Mouse (Mus musculus): Measurements from ENCODE around the gene Gm13288. TPM values are rescaled to one million over a fixed set of nuclear protein-coding genes. Genes with fewer than 3 reads are reported as not detected.

Gm13288 gene
- polyA plus RNA-seq, 1 experiment from 2014 or later: not detected

- WGBS (ENCODE audit: missing documents): 26% methylated on average over 3 of the region's 3 CpGs
Observed at GRCm38 (mm10) chr4:88838828-88839227, 33.5 kb downstream of the Gm13288 start.

DNA sequence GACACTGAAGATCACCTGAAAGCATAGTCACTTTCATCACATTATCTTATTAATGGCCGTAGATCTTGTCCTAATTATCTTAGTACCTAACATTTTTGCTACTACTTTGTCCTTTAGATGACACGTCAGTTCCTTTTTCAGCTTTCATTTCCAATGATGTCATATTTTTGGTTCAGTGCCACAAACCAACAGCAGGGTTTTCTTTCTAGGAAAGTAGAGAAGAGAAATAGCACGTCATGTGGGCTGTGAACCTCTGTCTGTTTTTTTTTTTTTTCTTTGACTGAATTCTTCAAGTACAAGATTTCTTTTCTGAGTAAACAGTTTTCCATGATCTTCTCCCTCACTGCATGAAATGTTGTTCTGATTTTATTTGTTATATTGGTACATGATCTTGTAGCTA is 34.7 kb downstream of the Gm13288 start:
- H3K4me3 ChIP-seq (ENCODE audit: inconsistent target): no peak overlapping the region
- H3K36me3 ChIP-seq (ENCODE audit: inconsistent target): no peaks in the 10 kb centered on the region
- no peaks in the 10 kb centered on the region for H3K79me2 ChIP-seq (ENCODE audit: inconsistent target)
- H3K27ac ChIP-seq: no peak overlapping the region
- 19% methylated on average over 3 of the region's 3 CpGs for WGBS (ENCODE audit: missing documents)

More at GRCm38 (mm10) chr4:88838828-88839227, 33.5 kb downstream of the Gm13288 start:
- Histone ChIP-seq H3K79me2 (ENCODE audit: inconsistent target) (no peaks in the 10 kb centered on the region), H3K4me3 (ENCODE audit: inconsistent target) (no peak overlapping the region), H3K27ac (no peak overlapping the region), H3K36me3 (ENCODE audit: inconsistent target) (no peaks in the 10 kb centered on the region)

GRCm38 (mm10) chr4:88841438-88841911 is 36.1 kb downstream of the Gm13288 start, which contains the start of gene Ifna4:
TSS of gene Ifna4 (plus strand) at chr4:88841861.
- no peaks in the 10 kb centered on the region for H3K36me3 ChIP-seq (ENCODE audit: inconsistent target)
- H3K79me2 ChIP-seq (ENCODE audit: inconsistent target): no peaks in the 10 kb centered on the region
- H3K4me3 ChIP-seq (ENCODE audit: inconsistent target): no peak within 1 kb of the TSS
- no peak within 1 kb of the TSS for H3K27ac ChIP-seq
- WGBS (ENCODE audit: missing documents): 83% methylated on average over 2 of the region's 2 CpGs

DNA sequence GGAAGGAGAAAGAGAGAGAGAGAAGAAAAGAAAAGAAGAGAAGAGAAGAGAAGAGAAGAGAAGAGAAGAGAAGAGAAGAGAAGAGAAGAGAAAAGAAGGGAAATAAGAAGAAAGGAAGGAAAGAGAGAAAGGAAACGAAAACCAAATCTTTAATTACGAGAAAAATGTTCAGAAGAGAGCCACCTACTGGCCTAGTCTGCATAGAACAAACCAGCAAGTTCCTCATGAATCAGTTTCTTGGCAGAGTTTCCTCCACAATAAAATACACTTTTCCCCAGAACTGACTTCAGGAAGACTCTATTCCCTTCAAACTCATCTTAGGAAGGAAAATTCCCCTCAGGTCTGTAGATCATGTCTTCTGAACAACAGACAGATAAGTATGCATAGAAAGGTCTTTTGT is 40.0 kb downstream of the Gm13288 start:
- H3K27ac ChIP-seq: no peak overlapping the region
- no peaks in the 10 kb centered on the region for H3K79me2 ChIP-seq (ENCODE audit: inconsistent target)
- WGBS (ENCODE audit: missing documents): 44% methylated on average over 2 of the region's 2 CpGs
- H3K36me3 ChIP-seq (ENCODE audit: inconsistent target): no peaks in the 10 kb centered on the region
- H3K4me3 ChIP-seq (ENCODE audit: inconsistent target): no peak overlapping the region

- H3K4me3 ChIP-seq (ENCODE audit: inconsistent target): no peak within 1 kb of the TSS
- no peak within 1 kb of the TSS for H3K27ac ChIP-seq
- H3K79me2 ChIP-seq (ENCODE audit: inconsistent target): no peaks in the 10 kb centered on the region
- no peaks in the 10 kb centered on the region for H3K36me3 ChIP-seq (ENCODE audit: inconsistent target)
- WGBS (ENCODE audit: missing documents): 8% methylated on average over 1 of the region's 1 CpGs
Observed at GRCm38 (mm10) chr4:88849698-88850097, 44.4 kb downstream of the Gm13288 start, which contains the start of gene Ifna1. TSS of gene Ifna1 (plus strand) at chr4:88850087.

DNA sequence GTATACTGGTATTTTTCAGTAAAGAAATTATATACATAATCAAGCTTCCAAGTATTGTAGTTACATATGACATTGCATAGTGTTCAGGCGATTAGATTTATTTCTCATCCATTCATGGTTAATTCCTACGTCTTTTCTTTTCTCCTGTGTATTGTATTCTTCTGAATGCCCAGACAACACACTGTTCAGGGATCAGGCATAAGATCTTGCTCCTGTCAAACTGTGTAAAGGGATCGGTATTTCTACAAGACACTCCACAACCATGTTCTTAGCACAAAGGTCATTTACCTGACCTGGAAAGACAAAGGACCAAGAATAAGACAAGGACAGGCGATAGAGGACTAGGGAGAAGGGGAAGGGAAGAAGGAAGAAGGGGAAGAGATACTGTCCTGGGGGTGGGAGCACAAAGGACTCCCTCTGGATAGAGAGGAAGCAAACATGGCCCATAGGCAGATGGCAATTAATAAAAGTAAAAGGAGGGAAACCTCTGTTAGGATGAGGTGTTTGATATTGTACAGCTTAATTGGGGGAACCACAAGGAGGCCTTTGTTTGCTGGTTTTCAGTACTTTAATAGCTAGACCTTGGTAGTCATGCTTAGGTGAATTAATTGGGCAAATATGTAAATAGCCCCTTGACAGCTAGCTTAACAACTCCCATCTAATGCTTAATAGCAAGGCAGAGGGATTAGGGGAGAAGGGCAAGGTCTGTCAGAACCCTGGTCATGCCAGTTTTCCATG is 45.9 kb downstream of the Gm13288 start:
- Histone ChIP-seq H3K79me2 (ENCODE audit: inconsistent target) (no peaks in the 10 kb centered on the region), H3K36me3 (ENCODE audit: inconsistent target) (no peaks in the 10 kb centered on the region), H3K4me3 (ENCODE audit: inconsistent target) (no peak overlapping the region), H3K27ac (no peak overlapping the region)
- 82% methylated on average over 4 of the region's 4 CpGs for WGBS (ENCODE audit: missing documents)

Other genes with a start within 250 kb of the Gm13288 start
- not detected in 3 replicates for gene Ifna15, start 247.3 kb upstream of the Gm13288 start, polyA plus RNA-seq (2018)
- not detected in 3 replicates for gene Ifna14, start 233.7 kb upstream of the Gm13288 start, polyA plus RNA-seq (2018)
- gene Ifna9, start 213.1 kb upstream of the Gm13288 start, polyA plus RNA-seq (2018): not detected in 3 replicates
- not detected in 3 replicates for gene Ifna12, start 202.2 kb upstream of the Gm13288 start, polyA plus RNA-seq (2018)
- gene C87499, start 171.1 kb upstream of the Gm13288 start, polyA plus RNA-seq (2018): not detected in 3 replicates
- not detected in 3 replicates for gene Ifna13, start 161.1 kb upstream of the Gm13288 start, polyA plus RNA-seq (2018)
- gene Ifna16, start 128.6 kb upstream of the Gm13288 start, polyA plus RNA-seq (2018): not detected in 3 replicates
- gene Ifna2, start 121.6 kb upstream of the Gm13288 start, polyA plus RNA-seq (2018): not detected in 3 replicates
- gene Ifnab, start 114.2 kb upstream of the Gm13288 start, polyA plus RNA-seq (2018): not detected in 3 replicates
- gene Gm26566, start 83.7 kb upstream of the Gm13288 start, polyA plus RNA-seq (2018): 0.47 TPM in 1 of 3 replicates, not detected in the others
- gene Klhl9, start 83.1 kb upstream of the Gm13288 start, polyA plus RNA-seq (2018): 50.3 to 101 TPM (median 75.4 TPM) in 3 replicates
- not detected in 3 replicates for gene Gm13271, start 50.7 kb upstream of the Gm13288 start, polyA plus RNA-seq (2018)
- gene Gm13283, start 45.4 kb upstream of the Gm13288 start, polyA plus RNA-seq (2018): not detected in 3 replicates
- not detected in 3 replicates for gene Gm13290, start 31.7 kb upstream of the Gm13288 start, polyA plus RNA-seq (2018)
- not detected in 3 replicates for gene Gm13289, start 28.6 kb upstream of the Gm13288 start, polyA plus RNA-seq (2018)
- gene Gm13272, start 25.7 kb upstream of the Gm13288 start, polyA plus RNA-seq (2018): not detected in 3 replicates
- gene Ifnz, start 23.4 kb upstream of the Gm13288 start, polyA plus RNA-seq (2018): not detected in 3 replicates
- gene Gm13276, start 19.8 kb upstream of the Gm13288 start, polyA plus RNA-seq (2018): not detected in 3 replicates
- not detected in 3 replicates for gene Gm13277, start 16.9 kb upstream of the Gm13288 start, polyA plus RNA-seq (2018)
- not detected in 3 replicates for gene Gm13278, start 14.0 kb upstream of the Gm13288 start, polyA plus RNA-seq (2018)
- gene Gm13275, start 11.0 kb upstream of the Gm13288 start, polyA plus RNA-seq (2018): not detected in 3 replicates
- gene Gm13279, start 8.1 kb upstream of the Gm13288 start, polyA plus RNA-seq (2018): not detected in 3 replicates
- not detected in 3 replicates for gene Gm13285, start 5.9 kb upstream of the Gm13288 start, polyA plus RNA-seq (2018)
- gene Gm13287, start 2.3 kb upstream of the Gm13288 start, polyA plus RNA-seq (2018): not detected in 3 replicates
- gene Ifna7, start 10.7 kb downstream of the Gm13288 start, polyA plus RNA-seq (2018): not detected in 3 replicates
- not detected in 3 replicates for gene Ifna11, start 14.4 kb downstream of the Gm13288 start, polyA plus RNA-seq (2018)
- gene Ifna6, start 21.9 kb downstream of the Gm13288 start, polyA plus RNA-seq (2018): not detected in 3 replicates
- not detected in 3 replicates for gene Ifna5, start 30.0 kb downstream of the Gm13288 start, polyA plus RNA-seq (2018)
- not detected in 3 replicates for gene Ifna4, start 36.3 kb downstream of the Gm13288 start, polyA plus RNA-seq (2018)
- not detected in 3 replicates for gene Ifna1, start 44.6 kb downstream of the Gm13288 start, polyA plus RNA-seq (2018)
- not detected in 3 replicates for gene Ifne, start 74.7 kb downstream of the Gm13288 start, polyA plus RNA-seq (2018)

Data from macrophage (primary cell).